Mouse (Mus musculus): Measurements from ENCODE around the gene Begain. TPM values are rescaled to one million over a fixed set of nuclear protein-coding genes. Genes with fewer than 3 reads are reported as not detected.

Gene Begain
- polyA plus RNA-seq, 1 experiment from 2014 or later: 10.6 TPM

- no peak for ATAC-seq (ENCODE audit: insufficient read depth)
- H3K9me3 ChIP-seq (ENCODE audit: low read depth, low read length): no peaks in the 10 kb centered on the region
- H3K4me1 ChIP-seq (ENCODE audit: insufficient read depth): no peaks in the 10 kb centered on the region
- no peak for DNase-seq
- no peak overlapping the region for H3K4me3 ChIP-seq (ENCODE audit: low read depth, low read length)
- H3K36me3 ChIP-seq (ENCODE audit: insufficient read depth): no peaks in the 10 kb centered on the region
- no peak overlapping the region for H3K27ac ChIP-seq (ENCODE audit: low read depth)
- TF ChIP-seq CTCF (IDR thresholded peaks at IDR 0.05; ENCODE audit: low read depth): no peak
- no peaks in the 10 kb centered on the region for H3K27me3 ChIP-seq (ENCODE audit: insufficient read depth, low read length)
- WGBS: 76% methylated on average over 6 of the region's 6 CpGs
- no peak overlapping the region for H3K9ac ChIP-seq
- H3K4me2 ChIP-seq: no peak overlapping the region
Measured at GRCm38 (mm10) chr12:108983496-108983895, 84.5 kb downstream of the Begain start.

DNA sequence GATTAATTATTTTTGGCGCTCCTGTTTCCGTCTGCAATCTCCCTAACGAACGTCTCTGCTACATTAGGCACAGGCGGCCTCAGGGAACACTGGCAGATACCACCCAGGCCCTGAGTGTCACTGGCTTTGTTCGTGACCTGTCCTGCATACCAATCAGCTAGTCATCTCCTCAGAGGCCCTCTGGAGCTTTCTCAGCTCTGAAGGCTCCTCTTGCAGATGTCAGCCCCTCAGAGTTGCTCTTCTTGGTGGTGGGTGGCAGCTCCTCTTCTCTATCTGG, 85.4 kb downstream of the Begain start:
- Histone ChIP-seq H3K4me3 (ENCODE audit: low read depth, low read length) (no peak overlapping the region), H3K27me3 (ENCODE audit: insufficient read depth, low read length) (no peaks in the 10 kb centered on the region), H3K9ac (no peak overlapping the region), H3K27ac (ENCODE audit: low read depth) (no peak overlapping the region), H3K9me3 (ENCODE audit: low read depth, low read length) (no peaks in the 10 kb centered on the region), H3K4me2 (no peak overlapping the region), H3K36me3 (ENCODE audit: insufficient read depth) (no peaks in the 10 kb centered on the region), H3K4me1 (ENCODE audit: insufficient read depth) (no peaks in the 10 kb centered on the region)
- no peak for TF ChIP-seq CTCF (IDR thresholded peaks at IDR 0.05; ENCODE audit: low read depth)
- 80% methylated on average over 6 of the region's 6 CpGs for WGBS
- ATAC-seq (ENCODE audit: insufficient read depth) (no peak), DNase-seq (no peak)

Other genes with a start within 250 kb of the Begain start
- 8.7 and 9.0 TPM in 2 replicates for gene Slc25a29, start 232.3 kb downstream of the Begain start, polyA plus RNA-seq (2014; fragmentation: Nextera tagmentation; extraction: Ambion mirVana)
- gene Slc25a47, start 232.2 kb downstream of the Begain start, polyA plus RNA-seq (2014; fragmentation: Nextera tagmentation; extraction: Ambion mirVana): 11.9 and 12.6 TPM in 2 replicates
- 5.7 and 8.0 TPM in 2 replicates for gene Wdr25, start 174.6 kb downstream of the Begain start, polyA plus RNA-seq (2014; fragmentation: Nextera tagmentation; extraction: Ambion mirVana)
- gene Wars, start 174.0 kb downstream of the Begain start, polyA plus RNA-seq (2014; fragmentation: Nextera tagmentation; extraction: Ambion mirVana): 94.9 and 101 TPM in 2 replicates

Measured in lung, embryonic 14.5 days (tissue).